Mouse (Mus musculus) embryonic facial prominence, embryonic 14.5 days (tissue): ENCODE measurements around the gene Lonp2. TPM values are rescaled to one million over a fixed set of nuclear protein-coding genes. Genes with fewer than 3 reads are reported as not detected.

Experiments used
- ATAC-seq: fragments of 200-750 bp; cut with Nextera tagmentation; 2 replicates; pipeline ENCODE4 v1.8.0; 2017; ENCODE audit warnings: low read depth, moderate number of reproducible peaks, moderate TSS enrichment
- DNase-seq: peaks from one replicate; pipeline ENCODE4 v3.0.0-alpha.2; 2015; ENCODE audit warnings: low spot score
- H3K27ac ChIP-seq: fragments of 300-500 bp; sonication (generic); replicated peaks from 2 replicates; pipeline ENCODE4 v1.5.1; 2014; ENCODE audit warnings: low read depth, mild to moderate bottlenecking, low read length, moderate library complexity
- H3K27me3 ChIP-seq: fragments of 300-500 bp; sonication (generic); replicated peaks from 2 replicates; pipeline ENCODE4 v1.6.1; 2014; ENCODE audit warnings: low read length; ENCODE audit not compliant: control insufficient read depth, insufficient read depth
- H3K36me3 ChIP-seq: fragments of 300-500 bp; sonication (generic); 2 replicates; pipeline ENCODE4 v1.6.1; 2014; ENCODE audit warnings: low read length, mixed read lengths; ENCODE audit not compliant: control insufficient read depth, insufficient read depth
- H3K4me1 ChIP-seq: fragments of 300-500 bp; sonication (generic); 2 replicates; pipeline ENCODE4 v1.6.1; 2014; ENCODE audit warnings: antibody characterized with exemption, low read length; ENCODE audit not compliant: control insufficient read depth, insufficient read depth
- H3K4me2 ChIP-seq: fragments of 300-500 bp; sonication (generic); 2 replicates; pipeline ENCODE4 v1.6.1; 2014; ENCODE audit warnings: low read depth, mild to moderate bottlenecking, low read length, moderate library complexity, mixed read lengths
- H3K4me3 ChIP-seq: fragments of 300-500 bp; sonication (generic); 2 replicates; pipeline ENCODE4 v1.5.1; 2014; ENCODE audit warnings: low read depth, mild to moderate bottlenecking, low read length
- H3K9ac ChIP-seq: fragments of 300-500 bp; sonication (generic); 2 replicates; pipeline ENCODE4 v1.6.1; 2014; ENCODE audit warnings: low read depth, mild to moderate bottlenecking, low read length, moderate library complexity, mixed read lengths
- H3K9me3 ChIP-seq: fragments of 300-500 bp; sonication (generic); 2 replicates; pipeline ENCODE4 v1.6.1; 2016; ENCODE audit warnings: low read length; ENCODE audit not compliant: control insufficient read depth
- WGBS: fragments of 180-500 bp; shearing (Covaris S2); extraction: QIAGEN DNeasy Blood & Tissue Kit; methylation state at CpG from one replicate; pipeline ENCODE4 v1.1.7; 2014; 5-methylcytosine and 5-hydroxymethylcytosine counted together
- polyA plus RNA-seq: library from polyadenylated mRNA; unstranded; fragments of >200 nt; fragmentation: Nextera tagmentation; extraction: Ambion mirVana; gene quantifications from 2 replicates; pipeline ENCODE4 v1.2.1, GENCODE M21; 2014

Lonp2 gene
- polyA plus RNA-seq, 1 experiment from 2014 or later = 55.7 TPM

DNA sequence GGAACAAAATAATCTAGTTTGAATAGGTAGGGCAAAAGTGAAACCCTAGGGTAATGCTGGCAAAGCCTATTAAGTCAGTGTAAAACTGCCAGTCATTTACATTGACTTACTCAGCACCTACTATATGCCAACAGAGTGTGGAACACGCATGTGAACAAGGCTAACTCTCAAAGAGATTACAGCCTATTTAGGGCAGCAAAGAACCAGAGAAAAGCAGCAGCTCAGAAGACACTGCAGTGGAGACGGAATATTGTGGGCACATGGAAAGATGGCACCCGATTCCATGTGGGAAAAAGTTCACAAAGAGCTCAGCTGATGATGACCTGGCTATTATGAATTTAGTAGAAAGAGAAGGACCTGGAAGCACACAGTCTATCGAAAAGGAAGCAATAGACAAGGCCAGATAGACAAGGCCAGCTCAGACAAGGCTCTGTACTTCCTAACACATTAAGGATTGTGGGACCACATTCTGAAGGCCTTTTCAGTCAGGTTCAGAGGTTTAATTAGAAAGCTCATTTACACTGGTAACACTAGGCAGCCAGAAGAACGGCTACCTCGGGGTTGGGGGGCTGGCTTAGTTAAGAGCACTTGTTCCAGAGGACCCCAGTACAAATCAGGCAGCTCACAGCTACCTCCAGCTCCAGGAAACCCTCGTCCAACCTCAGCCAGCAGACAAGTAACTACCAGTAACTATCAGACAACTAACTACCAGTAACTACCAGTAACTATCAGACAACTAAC is 118.9 kb downstream of the Lonp2 start:
- H3K27ac ChIP-seq = no peak overlapping the region
- no peaks in the 10 kb centered on the region for H3K9me3 ChIP-seq
- H3K4me1 ChIP-seq = peaks cover 17% of the 10 kb centered on the region
- ATAC-seq = no peak
- 83% methylated on average over 7 of the region's 7 CpGs for WGBS
- H3K4me3 ChIP-seq = no peak overlapping the region
- DNase-seq = no peak
- H3K9ac ChIP-seq = no peak overlapping the region
- H3K27me3 ChIP-seq = no peaks in the 10 kb centered on the region
- H3K4me2 ChIP-seq = no peak overlapping the region
- H3K36me3 ChIP-seq = no peaks in the 10 kb centered on the region

GRCm38 (mm10) chr8:86744313-86745220 is 120.7 kb downstream of the Lonp2 start:
- Histone ChIP-seq H3K4me3 (peak overlapping the region; percentile 93), H3K9me3 (no peaks in the 10 kb centered on the region), H3K9ac (peak overlapping the region; percentile 99), H3K4me1 (peaks cover 17% of the 10 kb centered on the region), H3K27ac (peak overlapping the region; percentile 97), H3K4me2 (peak overlapping the region; percentile 60), H3K36me3 (no peaks in the 10 kb centered on the region), H3K27me3 (no peaks in the 10 kb centered on the region)
- WGBS = 4% methylated on average over 18 of the region's 18 CpGs
- ATAC-seq (no peak), DNase-seq (no peak)

GRCm38 (mm10) chr8:86745221-86745934 is 121.5 kb downstream of the Lonp2 start, which contains the start of the genes Gm10638 and Siah1a:
Gene Gm10638 (plus strand): TSS chr8:86745699.
Gene Siah1a (minus strand): TSS chr8:86745934.
- ATAC-seq (peak; percentile 86), DNase-seq (peak; percentile 87)
- WGBS = under 1% methylated on average over 23 of the region's 88 CpGs
- Histone ChIP-seq H3K4me1 (peaks cover 17% of the 10 kb centered on the region), H3K4me3 (peak within 1 kb of the TSS; percentile 93), H3K9me3 (no peaks in the 10 kb centered on the region), H3K27ac (peak within 1 kb of the TSS; percentile 97), H3K9ac (peak within 1 kb of the TSS; percentile 99), H3K36me3 (no peaks in the 10 kb centered on the region), H3K4me2 (peak within 1 kb of the TSS; percentile 75), H3K27me3 (no peaks in the 10 kb centered on the region)

- Histone ChIP-seq H3K4me2 (peak overlapping the region; percentile 75), H3K9ac (peak overlapping the region; percentile 99), H3K27ac (peak overlapping the region; percentile 97), H3K27me3 (no peaks in the 10 kb centered on the region), H3K36me3 (no peaks in the 10 kb centered on the region), H3K4me3 (peak overlapping the region; percentile 93), H3K4me1 (peaks cover 17% of the 10 kb centered on the region), H3K9me3 (no peaks in the 10 kb centered on the region)
- peak; percentile 91 for ATAC-seq
- DNase-seq = peak; percentile 93
- 0% methylated on average over 20 of the region's 70 CpGs for WGBS
Measured at GRCm38 (mm10) chr8:86745935-86746441, 122.1 kb downstream of the Lonp2 start.

DNA sequence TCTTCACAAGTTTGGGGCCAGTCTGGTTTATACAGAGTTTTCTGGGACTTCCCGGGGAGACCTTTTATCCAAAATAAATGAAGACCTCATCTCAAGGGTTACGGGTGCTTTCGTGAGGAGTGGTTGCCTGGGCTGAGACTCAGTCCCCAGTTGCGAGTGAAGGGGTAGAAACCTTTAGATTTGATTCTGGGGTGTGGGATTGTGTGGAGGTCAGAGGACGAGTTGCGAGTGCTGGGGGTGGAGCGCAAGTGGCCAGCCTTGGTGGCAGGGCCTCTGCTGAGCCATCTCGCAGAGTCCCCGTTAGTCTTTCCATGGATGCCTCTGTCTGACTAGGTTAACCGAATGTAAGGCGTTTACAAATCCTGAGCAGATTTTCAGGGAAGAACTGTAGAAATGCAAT is 122.7 kb downstream of the Lonp2 start:
- WGBS = 1% methylated on average over 11 of the region's 11 CpGs
- H3K27me3 ChIP-seq = no peaks in the 10 kb centered on the region
- H3K4me3 ChIP-seq = peak overlapping the region; percentile 93
- peak overlapping the region; percentile 97; the same call in 1 of the 2 replicates for H3K27ac ChIP-seq
- H3K4me1 ChIP-seq = peaks cover 17% of the 10 kb centered on the region
- no peaks in the 10 kb centered on the region for H3K9me3 ChIP-seq
- DNase-seq (no peak), ATAC-seq (no peak)
- no peaks in the 10 kb centered on the region for H3K36me3 ChIP-seq
- peak overlapping the region; percentile 99 for H3K9ac ChIP-seq
- peak overlapping the region; percentile 75 for H3K4me2 ChIP-seq

- 52% methylated on average over 2 of the region's 2 CpGs for WGBS
- H3K27ac ChIP-seq = no peak overlapping the region
- H3K4me1 ChIP-seq = peaks cover 9% of the 10 kb centered on the region
- H3K4me3 ChIP-seq = no peak overlapping the region
- no peaks in the 10 kb centered on the region for H3K27me3 ChIP-seq
- H3K9me3 ChIP-seq = no peaks in the 10 kb centered on the region
- ATAC-seq (no peak), DNase-seq (no peak)
- no peak overlapping the region for H3K4me2 ChIP-seq
- no peaks in the 10 kb centered on the region for H3K36me3 ChIP-seq
- H3K9ac ChIP-seq = no peak overlapping the region
Measured at GRCm38 (mm10) chr8:86749842-86750241, 126.0 kb downstream of the Lonp2 start.

DNA sequence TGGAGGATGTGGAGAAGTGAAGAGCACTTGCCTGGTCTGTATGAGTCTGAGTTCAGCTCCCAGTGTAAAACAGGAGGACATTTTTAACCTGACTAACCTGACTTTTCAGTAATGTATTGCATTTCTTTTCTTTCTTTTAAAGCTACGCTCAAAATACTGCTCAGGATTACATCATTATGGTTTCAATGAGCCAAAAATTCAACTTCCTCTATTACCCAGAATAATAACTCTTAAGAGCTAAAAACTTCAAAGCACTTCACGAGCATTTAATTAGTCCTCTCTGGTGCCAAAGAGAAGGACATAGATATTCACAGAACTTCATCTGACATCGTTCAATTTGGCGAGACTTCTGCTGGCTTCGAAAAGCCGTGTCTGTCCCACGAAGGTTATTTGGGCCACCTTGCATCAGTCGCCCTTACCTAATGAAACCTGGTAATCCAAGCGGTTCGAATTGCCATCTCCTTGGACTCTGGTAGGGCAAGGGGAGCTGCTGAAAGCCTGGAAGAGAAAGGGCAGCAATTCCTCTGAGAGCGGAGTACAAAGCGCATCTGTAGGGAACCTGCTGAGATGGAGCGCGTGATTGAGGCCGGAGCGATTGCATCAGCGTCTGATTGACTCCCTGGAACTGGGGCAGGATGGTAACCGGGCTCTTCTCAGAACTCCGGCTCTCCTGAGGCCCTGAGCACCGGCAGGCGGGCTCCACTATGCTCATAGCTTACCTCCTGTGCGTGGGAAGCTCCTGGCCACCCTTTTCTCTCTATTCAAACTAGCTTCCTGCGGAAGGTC is 133.3 kb downstream of the Lonp2 start:
- no peak overlapping the region for H3K27ac ChIP-seq
- 0 out of 2 replicates have a peak, but pooled peaks have one; percentile 26 for ATAC-seq
- peak overlapping the region; percentile 33; the same call in 1 of the 2 replicates for H3K4me2 ChIP-seq
- no peaks in the 10 kb centered on the region for H3K9me3 ChIP-seq
- no peaks in the 10 kb centered on the region for H3K27me3 ChIP-seq
- 25% methylated on average over 23 of the region's 23 CpGs for WGBS
- no peak overlapping the region for H3K4me3 ChIP-seq
- DNase-seq = peak; percentile 22
- H3K9ac ChIP-seq = no peak overlapping the region
- no peaks in the 10 kb centered on the region for H3K36me3 ChIP-seq
- H3K4me1 ChIP-seq = no peaks in the 10 kb centered on the region
